Mouse (Mus musculus) heart, adult 2 months (tissue): ENCODE data around the gene Larp1.

Source experiments
- CTCF ChIP-seq: fragments of 200-600 bp; IDR thresholded peaks from 2 replicates; pipeline ENCODE4 v1.8.1; 2022; ENCODE audit warnings: antibody characterized with exemption, mild to moderate bottlenecking, moderate library complexity
- POLR2A ChIP-seq: fragments of 200-500 bp; IDR thresholded peaks from 2 replicates; pipeline ENCODE4 v1.6.1; 2011; ENCODE audit warnings: mild to moderate bottlenecking, low read depth, low read length, control low read depth; ENCODE audit not compliant: insufficient read depth

DNA sequence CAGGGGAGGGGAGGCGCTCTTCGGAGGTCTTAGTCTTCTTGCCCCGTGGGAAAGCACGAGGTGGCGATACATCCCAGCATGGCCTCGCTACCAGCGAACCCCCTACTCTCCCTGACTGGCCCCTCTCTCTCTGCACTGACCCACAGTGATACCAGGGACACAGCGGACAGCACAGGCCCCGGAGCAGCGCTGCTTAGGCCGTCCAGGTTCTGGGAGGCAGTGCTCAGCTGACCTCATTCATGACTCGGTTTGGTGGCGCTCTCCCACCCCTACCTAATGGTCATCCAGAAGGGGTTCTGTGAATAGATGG, 94.4 kb downstream of the Larp1 start:
- TF ChIP-seq POLR2A (no peak), CTCF (no peak)
